Mouse (Mus musculus) thymus, adult 2 months (tissue): Measurements from ENCODE around the gene Tcerg1l.

Experiments used
- CTCF ChIP-seq: fragments of 200-500 bp; IDR thresholded peaks from 2 replicates; pipeline ENCODE4 v1.5.1; 2012; ENCODE audit warnings: mild to moderate bottlenecking, control low read depth, low read length, moderate library complexity, borderline replicate concordance; ENCODE audit not compliant: control insufficient read depth, poor library complexity, insufficient read depth; ENCODE audit errors: extremely low read depth
- POLR2A ChIP-seq: fragments of 200-500 bp; IDR thresholded peaks from 2 replicates; pipeline ENCODE4 v1.6.1; 2012; ENCODE audit warnings: mild to moderate bottlenecking, low read length, control low read depth, moderate library complexity; ENCODE audit not compliant: control insufficient read depth, poor library complexity, insufficient read depth; ENCODE audit errors: extremely low read depth

- TF ChIP-seq CTCF = no peak
- no peak for TF ChIP-seq POLR2A
Measured at GRCm38 (mm10) chr7:138345451-138345850, 52.1 kb downstream of the Tcerg1l start.
